Mouse (Mus musculus): ENCODE measurements around the gene 1110008P14Rik.

DNA sequence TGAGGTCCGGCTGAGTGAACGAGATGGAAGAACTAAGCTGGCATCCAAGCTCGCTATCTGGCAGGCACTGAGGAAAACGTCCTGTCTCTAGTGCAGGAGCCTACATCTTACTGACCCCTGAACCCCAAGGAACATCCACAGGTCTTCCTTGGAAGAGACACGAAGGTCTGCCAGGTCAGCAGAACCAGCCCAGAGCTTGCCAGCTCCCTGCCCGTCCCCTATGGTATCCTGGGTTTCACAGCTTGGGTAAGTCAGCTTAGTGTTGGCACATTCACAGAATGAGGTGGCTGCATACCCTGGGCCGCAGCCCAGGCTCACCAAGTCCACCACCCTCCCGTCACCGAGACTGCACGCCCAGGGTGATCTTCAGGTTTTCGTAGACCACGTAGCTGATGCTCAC is 34.1 kb upstream of the 1110008P14Rik start:
- TF ChIP-seq CTCF (IDR thresholded peaks at IDR 0.05; ENCODE audit: low read depth, low read length) (no peak), POLR2AphosphoS5 (IDR thresholded peaks at IDR 0.05; ENCODE audit: insufficient replicate concordance, low read depth, low read length) (no peak), GATA1 (IDR thresholded peaks at IDR 0.05; ENCODE audit: borderline replicate concordance, low read length) (no peak), GATA2 (IDR thresholded peaks at IDR 0.05; ENCODE audit: borderline replicate concordance, low read depth, low read length) (no peak)

All from G1E (cell line).